Mouse (Mus musculus) hematopoietic stem cell, adult 5-6 weeks (primary cell): ENCODE results near the gene Fam149b. TPM values are rescaled to one million over a fixed set of nuclear protein-coding genes. Genes with fewer than 3 reads are reported as not detected.

Experiments
- total RNA-seq: library from RNA; stranded (forward); fragments of 172-1452, 232-1000 nt; gene quantifications from 2 replicates; pipeline ENCODE4 v1.2.3, GENCODE M21; 2017

The Fam149b gene
- total RNA-seq, 1 experiment from 2014 or later, result 39.9 TPM

Other genes with a start within 250 kb of the Fam149b start
- gene Saysd1, start 209.6 kb upstream of the Fam149b start, total RNA-seq, result 2.0 and 3.4 TPM in 2 replicates
- 18.8 and 23.6 TPM in 2 replicates for gene Kcnk5, start 166.4 kb upstream of the Fam149b start, total RNA-seq
- gene Kcnk16, start 79.0 kb upstream of the Fam149b start, total RNA-seq, result not detected in 2 replicates
- gene Nudt13, start 53.5 kb upstream of the Fam149b start, total RNA-seq, result 10.2 and 24.5 TPM in 2 replicates
- 59.0 and 79.5 TPM in 2 replicates for gene Ecd, start within 50 bp of the Fam149b start, total RNA-seq
- 248 and 261 TPM in 2 replicates for gene Dnajc9, start 40.7 kb downstream of the Fam149b start, total RNA-seq
- gene Mrps16, start 45.5 kb downstream of the Fam149b start, total RNA-seq, result 28.2 and 43.8 TPM in 2 replicates
- gene Cfap70, start 104.1 kb downstream of the Fam149b start, total RNA-seq, result 1.0 TPM in 1 of 2 replicates, not detected in the other
- 70.9 and 80.2 TPM in 2 replicates for gene Anxa7, start 132.0 kb downstream of the Fam149b start, total RNA-seq
- 1.4 TPM in 1 of 2 replicates, not detected in the other for gene Mss51, start 148.7 kb downstream of the Fam149b start, total RNA-seq
- gene Ppp3cb, start 198.4 kb downstream of the Fam149b start, total RNA-seq, result 66.5 and 74.9 TPM in 2 replicates